Mouse (Mus musculus): ENCODE data around the gene Zfp827. TPM values are rescaled to one million over a fixed set of nuclear protein-coding genes. Genes with fewer than 3 reads are reported as not detected.

Zfp827 gene
- polyA plus RNA-seq, 1 experiment: 4.3 TPM

DNA sequence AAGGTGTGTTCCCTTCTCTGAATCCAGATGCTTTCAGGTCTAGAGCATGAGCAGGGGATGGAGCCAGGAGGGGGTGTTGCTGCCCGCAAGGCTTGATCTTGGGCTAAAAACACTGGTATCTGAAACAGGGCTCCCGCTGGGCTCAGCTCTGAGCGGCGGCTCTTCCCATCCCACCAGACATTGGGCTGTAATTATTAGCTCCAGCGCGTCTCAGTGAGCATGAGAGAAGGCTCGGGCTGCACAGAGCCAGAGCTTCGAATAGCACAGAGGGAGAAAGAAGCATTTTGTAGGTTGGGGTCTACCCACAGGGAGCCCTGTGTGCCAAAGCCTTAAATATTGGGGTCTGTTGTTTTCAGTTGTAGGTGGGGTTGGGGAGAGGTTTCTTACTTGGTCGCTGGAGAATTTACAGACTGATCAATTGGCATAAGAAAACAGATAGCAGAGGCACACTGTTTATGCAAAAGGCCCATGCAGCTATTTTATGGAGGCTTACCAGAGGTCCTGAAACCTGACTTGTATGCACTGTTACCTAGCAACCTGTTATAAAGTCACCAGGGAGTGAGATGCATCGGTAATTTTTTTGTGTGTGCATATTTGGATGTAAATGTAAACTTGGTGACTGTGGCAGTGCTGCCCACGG, 50.4 kb downstream of the Zfp827 start:
- Histone ChIP-seq H3K4me3 (ENCODE audit: extremely low read depth, insufficient read depth, insufficient read length) (no peak overlapping the region), H3K4me1 (ENCODE audit: control insufficient read depth, insufficient read depth, insufficient read length) (no peaks in the 10 kb centered on the region), H3K27ac (ENCODE audit: insufficient read depth, low read length) (no peak overlapping the region), H3K27me3 (ENCODE audit: control insufficient read depth, insufficient read depth, low read length) (no peaks in the 10 kb centered on the region), H3K36me3 (ENCODE audit: control insufficient read depth, insufficient read depth, low read length) (no peaks in the 10 kb centered on the region; the same call in none of the 2 replicates)
- DNase-seq (ENCODE audit: low read depth in 1 of 2, low spot score in 2 of 2): no peak
- 87% methylated on average over 11 of the region's 11 CpGs for WGBS
- TF ChIP-seq CTCF (IDR thresholded peaks at IDR 0.05; ENCODE audit: extremely low read depth, insufficient read depth, insufficient read length, insufficient replicate concordance) (no peak), POLR2A (IDR thresholded peaks at IDR 0.05; ENCODE audit: low read depth, low read length) (no peak)

DNA sequence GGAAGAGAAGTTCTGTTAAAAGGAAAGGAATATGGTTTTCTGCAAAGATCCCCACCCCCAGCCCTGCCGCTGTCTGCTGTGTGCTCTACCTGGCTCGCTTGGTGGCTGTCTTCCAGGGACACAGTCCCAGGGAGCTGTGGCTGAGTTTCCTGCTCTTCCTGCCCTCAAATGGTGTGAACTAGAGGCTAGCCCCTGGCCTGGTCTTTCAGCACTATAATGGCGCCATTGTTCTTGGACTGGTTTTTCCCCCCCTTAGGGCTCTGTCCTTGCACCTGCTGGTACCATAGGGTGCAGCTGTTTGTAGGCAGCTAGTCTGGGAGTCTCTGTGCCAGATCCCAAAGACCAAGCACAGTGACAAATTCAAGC, 50.9 kb downstream of the Zfp827 start:
- Histone ChIP-seq H3K36me3 (ENCODE audit: control insufficient read depth, insufficient read depth, low read length) (no peaks in the 10 kb centered on the region; the same call in none of the 2 replicates), H3K4me1 (ENCODE audit: control insufficient read depth, insufficient read depth, insufficient read length) (no peaks in the 10 kb centered on the region), H3K27me3 (ENCODE audit: control insufficient read depth, insufficient read depth, low read length) (no peaks in the 10 kb centered on the region), H3K27ac (ENCODE audit: insufficient read depth, low read length) (no peak overlapping the region), H3K4me3 (ENCODE audit: extremely low read depth, insufficient read depth, insufficient read length) (no peak overlapping the region)
- no peak for DNase-seq (ENCODE audit: low read depth in 1 of 2, low spot score in 2 of 2)
- TF ChIP-seq POLR2A (IDR thresholded peaks at IDR 0.05; ENCODE audit: low read depth, low read length) (no peak), CTCF (IDR thresholded peaks at IDR 0.05; ENCODE audit: extremely low read depth, insufficient read depth, insufficient read length, insufficient replicate concordance) (no peak)
- 99% methylated on average over 3 of the region's 3 CpGs for WGBS

DNA sequence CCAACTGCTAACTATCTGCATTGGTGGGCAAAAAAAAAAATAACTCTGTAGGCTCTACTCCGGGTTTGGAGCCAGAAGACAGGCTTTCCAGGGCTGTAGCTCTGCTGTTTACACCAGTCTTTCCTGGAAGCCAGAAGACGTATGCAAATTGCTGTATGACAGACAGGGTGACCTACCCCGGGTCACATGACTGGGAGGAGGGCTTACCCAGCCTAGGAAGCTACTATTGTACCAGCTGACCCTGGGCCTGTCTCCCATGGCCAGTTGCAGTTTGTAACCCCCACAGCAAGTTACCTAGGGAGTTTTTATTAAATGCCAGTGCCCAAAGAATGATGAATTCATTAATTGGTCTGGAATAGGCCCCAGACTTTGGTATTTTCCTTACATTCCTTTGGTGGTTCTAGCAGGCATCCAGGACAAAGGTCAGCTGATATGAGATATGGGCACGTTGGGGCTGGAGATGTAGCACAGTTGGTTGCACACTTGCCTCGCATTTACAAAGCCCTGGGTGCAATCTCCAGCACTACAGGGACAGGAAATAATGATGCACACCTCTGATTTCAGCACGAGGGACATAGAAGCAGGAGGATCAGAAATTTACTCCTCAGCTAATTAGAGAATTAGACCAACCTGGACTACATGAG, 52.0 kb downstream of the Zfp827 start:
- 77% methylated on average over 6 of the region's 6 CpGs for WGBS
- Histone ChIP-seq H3K27ac (ENCODE audit: insufficient read depth, low read length) (no peak overlapping the region), H3K27me3 (ENCODE audit: control insufficient read depth, insufficient read depth, low read length) (no peaks in the 10 kb centered on the region), H3K4me1 (ENCODE audit: control insufficient read depth, insufficient read depth, insufficient read length) (no peaks in the 10 kb centered on the region), H3K4me3 (ENCODE audit: extremely low read depth, insufficient read depth, insufficient read length) (no peak overlapping the region), H3K36me3 (ENCODE audit: control insufficient read depth, insufficient read depth, low read length) (no peaks in the 10 kb centered on the region; the same call in none of the 2 replicates)
- DNase-seq (ENCODE audit: low read depth in 1 of 2, low spot score in 2 of 2): no peak
- TF ChIP-seq CTCF (IDR thresholded peaks at IDR 0.05; ENCODE audit: extremely low read depth, insufficient read depth, insufficient read length, insufficient replicate concordance) (no peak), POLR2A (IDR thresholded peaks at IDR 0.05; ENCODE audit: low read depth, low read length) (no peak)

DNA sequence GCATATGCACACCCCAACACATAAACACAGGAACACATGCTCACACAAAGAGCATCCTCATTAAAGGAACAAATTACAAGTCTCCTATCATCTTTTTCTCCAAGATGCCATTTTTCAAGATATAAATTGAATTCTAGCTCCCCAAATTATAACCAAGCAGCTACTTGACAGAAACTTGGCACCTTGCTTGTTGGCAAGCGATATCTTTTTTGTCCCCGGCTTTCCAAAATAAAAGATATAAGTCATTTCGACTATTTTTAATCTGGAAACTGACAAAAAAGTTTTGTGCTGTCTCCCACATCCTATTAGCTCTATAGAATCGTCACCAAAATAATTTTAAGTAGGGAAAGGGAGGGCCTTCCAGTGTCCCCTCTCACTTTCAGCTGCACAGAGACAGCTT, 53.1 kb downstream of the Zfp827 start:
- no peak for DNase-seq (ENCODE audit: low read depth in 1 of 2, low spot score in 2 of 2)
- Histone ChIP-seq H3K27me3 (ENCODE audit: control insufficient read depth, insufficient read depth, low read length) (no peaks in the 10 kb centered on the region), H3K4me3 (ENCODE audit: extremely low read depth, insufficient read depth, insufficient read length) (no peak overlapping the region), H3K4me1 (ENCODE audit: control insufficient read depth, insufficient read depth, insufficient read length) (no peaks in the 10 kb centered on the region), H3K27ac (ENCODE audit: insufficient read depth, low read length) (no peak overlapping the region), H3K36me3 (ENCODE audit: control insufficient read depth, insufficient read depth, low read length) (no peaks in the 10 kb centered on the region; the same call in none of the 2 replicates)
- WGBS: 88% methylated on average over 4 of the region's 4 CpGs
- TF ChIP-seq CTCF (IDR thresholded peaks at IDR 0.05; ENCODE audit: extremely low read depth, insufficient read depth, insufficient read length, insufficient replicate concordance): no peak
- no peak for TF ChIP-seq POLR2A (IDR thresholded peaks at IDR 0.05; ENCODE audit: low read depth, low read length)

DNA sequence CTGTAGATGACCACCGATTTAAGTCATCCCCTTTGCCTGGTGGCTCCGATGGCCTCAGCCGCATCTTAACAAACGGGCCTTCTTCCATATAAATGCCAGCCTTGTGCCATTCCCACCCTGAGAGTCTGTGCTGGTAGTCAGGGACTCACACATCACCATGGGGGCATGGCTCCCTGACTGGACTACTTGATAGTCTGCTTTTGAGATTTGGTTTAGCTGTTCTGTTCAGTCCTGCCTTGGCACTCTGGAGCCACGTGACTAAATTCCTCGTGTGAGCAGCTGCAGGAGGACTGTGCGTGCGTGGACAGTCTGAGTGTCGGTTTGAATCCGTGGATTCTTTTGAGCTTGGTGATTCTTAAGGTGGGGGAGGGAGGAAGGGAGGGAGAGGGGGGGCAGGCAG, 53.7 kb downstream of the Zfp827 start:
- TF ChIP-seq POLR2A (IDR thresholded peaks at IDR 0.05; ENCODE audit: low read depth, low read length): no peak
- TF ChIP-seq CTCF (IDR thresholded peaks at IDR 0.05; ENCODE audit: extremely low read depth, insufficient read depth, insufficient read length, insufficient replicate concordance): no peak
- Histone ChIP-seq H3K4me1 (ENCODE audit: control insufficient read depth, insufficient read depth, insufficient read length) (no peaks in the 10 kb centered on the region), H3K27ac (ENCODE audit: insufficient read depth, low read length) (no peak overlapping the region), H3K36me3 (ENCODE audit: control insufficient read depth, insufficient read depth, low read length) (no peaks in the 10 kb centered on the region; the same call in none of the 2 replicates), H3K4me3 (ENCODE audit: extremely low read depth, insufficient read depth, insufficient read length) (no peak overlapping the region), H3K27me3 (ENCODE audit: control insufficient read depth, insufficient read depth, low read length) (no peaks in the 10 kb centered on the region)
- WGBS: 90% methylated on average over 10 of the region's 10 CpGs
- DNase-seq (ENCODE audit: low read depth in 1 of 2, low spot score in 2 of 2): no peak

DNA sequence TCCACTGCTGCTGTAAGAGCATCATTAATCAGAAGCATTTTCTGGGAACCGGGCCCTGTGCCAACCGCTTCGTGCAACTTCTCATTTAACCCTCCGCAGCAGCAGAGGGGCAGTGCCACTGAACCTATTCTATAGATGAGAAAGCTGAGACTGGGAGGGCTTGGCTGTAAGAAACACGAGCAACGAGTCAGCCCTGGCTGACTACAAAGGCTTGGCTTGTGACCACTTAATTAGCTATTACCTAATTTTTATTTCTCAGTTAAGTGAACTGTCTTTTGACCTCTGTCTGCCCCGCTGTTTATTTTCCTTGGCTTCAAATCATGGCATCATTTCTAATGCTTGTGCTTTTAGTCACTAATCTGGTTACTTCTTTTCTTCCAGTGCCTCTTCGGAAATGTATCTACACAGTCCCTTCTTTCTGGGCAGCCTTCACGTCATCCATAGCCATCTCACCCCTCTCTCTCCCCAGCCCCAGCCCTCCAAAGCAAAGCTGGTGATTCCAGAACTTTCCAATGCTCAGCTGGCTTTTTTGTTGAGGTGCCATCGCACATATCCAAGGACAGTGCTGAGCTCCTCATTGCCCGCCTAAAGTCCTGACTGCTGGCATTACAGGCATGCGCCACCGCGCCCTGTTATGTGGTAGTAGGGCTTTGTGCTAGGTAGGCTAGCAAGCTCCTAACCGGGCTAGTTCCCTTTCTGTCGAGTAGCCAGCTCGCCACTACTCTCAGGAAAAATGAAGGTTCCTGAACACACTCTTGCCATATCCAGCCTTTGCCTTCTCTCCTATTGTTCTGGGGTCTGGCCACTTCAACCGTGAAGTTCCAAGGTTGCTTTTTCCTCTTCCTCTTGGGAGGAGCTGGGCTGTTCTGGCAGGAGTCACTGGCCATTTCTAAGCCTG, 55.5 kb downstream of the Zfp827 start:
- H3K4me1 ChIP-seq (ENCODE audit: control insufficient read depth, insufficient read depth, insufficient read length): no peaks in the 10 kb centered on the region
- no peaks in the 10 kb centered on the region for H3K27me3 ChIP-seq (ENCODE audit: control insufficient read depth, insufficient read depth, low read length)
- no peak for TF ChIP-seq POLR2A (IDR thresholded peaks at IDR 0.05; ENCODE audit: low read depth, low read length)
- 0 out of 2 replicates have a peak overlapping the region, but pooled peaks have one; percentile 23 for H3K27ac ChIP-seq (ENCODE audit: insufficient read depth, low read length)
- no peak overlapping the region for H3K4me3 ChIP-seq (ENCODE audit: extremely low read depth, insufficient read depth, insufficient read length)
- H3K36me3 ChIP-seq (ENCODE audit: control insufficient read depth, insufficient read depth, low read length): no peaks in the 10 kb centered on the region; the same call in none of the 2 replicates
- WGBS: 86% methylated on average over 18 of the region's 18 CpGs
- no peak for DNase-seq (ENCODE audit: low read depth in 1 of 2, low spot score in 2 of 2)
